Mouse (Mus musculus): ENCODE results near the gene Myh13.

Gene Myh13

DNA sequence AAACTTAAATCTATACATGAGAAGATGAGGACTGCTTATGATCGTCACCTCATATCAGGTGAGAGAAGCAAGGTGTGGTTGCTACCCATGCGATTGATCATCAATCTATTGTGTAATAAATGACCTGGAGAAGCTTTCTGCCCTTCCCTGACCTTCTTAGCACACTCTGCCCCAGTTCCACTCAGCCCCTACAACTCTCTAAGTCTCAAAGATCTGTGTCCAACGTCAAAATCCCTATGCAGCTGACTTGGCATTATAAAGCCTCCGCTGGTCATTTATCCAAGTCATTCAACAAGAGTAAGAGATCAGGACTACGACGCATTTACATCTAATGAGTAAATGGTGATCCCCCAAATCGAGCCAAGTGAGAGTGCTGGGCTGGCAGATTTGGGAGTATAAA, at the start of gene Myh13:
Gene Myh13, plus strand, starts transcription at position 301 of the 400 bp plus-strand sequence.
- no peak for DNase-seq (ENCODE audit: low spot score)

DNA sequence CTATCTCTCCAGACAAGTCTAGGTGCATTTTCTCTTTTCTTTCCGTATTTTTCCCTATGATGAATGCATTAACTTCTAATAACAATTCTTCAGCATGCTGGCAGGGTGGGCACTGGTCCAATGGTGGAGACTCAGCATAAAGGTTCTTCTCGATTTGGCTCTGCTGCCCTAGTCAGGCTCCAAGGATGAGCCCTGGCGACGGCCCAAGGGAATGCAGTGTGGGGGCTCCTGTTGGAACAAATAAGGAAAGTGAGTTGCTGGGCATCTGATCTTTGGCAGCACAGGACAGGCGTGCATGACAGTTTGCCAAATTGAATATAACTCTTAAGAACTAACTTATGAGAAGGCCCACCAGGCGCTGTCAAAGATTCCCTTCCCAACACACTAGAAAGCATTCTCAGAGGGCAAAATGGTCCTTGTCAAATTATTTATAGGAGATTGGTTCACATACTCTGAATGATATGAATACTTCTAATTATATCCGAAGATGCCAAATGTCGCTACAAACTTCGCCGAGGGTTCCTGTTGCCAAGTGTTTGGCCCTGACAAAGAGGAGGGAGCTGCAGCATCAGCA, 44.8 kb upstream of the Myh13 start, which contains the start of gene Myh8:
Gene Myh8, plus strand, starts transcription at position 524 of the 574 bp plus-strand sequence.
- DNase-seq (ENCODE audit: low spot score): no peak

DNA sequence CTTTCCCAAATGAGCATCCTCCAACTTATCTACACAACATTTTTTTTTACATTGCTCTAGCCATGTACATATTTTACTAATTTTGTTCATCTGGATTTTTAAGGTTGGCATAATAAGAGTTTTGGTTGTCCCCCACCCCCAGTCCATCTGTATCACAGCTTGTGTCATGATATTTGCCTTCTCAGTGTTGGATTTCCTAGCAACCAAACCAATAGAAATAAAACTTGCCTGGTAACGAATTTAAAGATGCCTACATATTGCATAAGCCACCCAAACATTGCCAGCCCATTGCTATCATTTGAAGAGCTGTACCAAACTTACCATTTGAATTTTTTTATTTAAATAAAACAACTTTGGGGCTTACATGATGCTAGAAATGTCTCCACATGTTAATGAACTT, 28.0 kb upstream of the Myh13 start:
- no peak for DNase-seq (ENCODE audit: low spot score)

DNA sequence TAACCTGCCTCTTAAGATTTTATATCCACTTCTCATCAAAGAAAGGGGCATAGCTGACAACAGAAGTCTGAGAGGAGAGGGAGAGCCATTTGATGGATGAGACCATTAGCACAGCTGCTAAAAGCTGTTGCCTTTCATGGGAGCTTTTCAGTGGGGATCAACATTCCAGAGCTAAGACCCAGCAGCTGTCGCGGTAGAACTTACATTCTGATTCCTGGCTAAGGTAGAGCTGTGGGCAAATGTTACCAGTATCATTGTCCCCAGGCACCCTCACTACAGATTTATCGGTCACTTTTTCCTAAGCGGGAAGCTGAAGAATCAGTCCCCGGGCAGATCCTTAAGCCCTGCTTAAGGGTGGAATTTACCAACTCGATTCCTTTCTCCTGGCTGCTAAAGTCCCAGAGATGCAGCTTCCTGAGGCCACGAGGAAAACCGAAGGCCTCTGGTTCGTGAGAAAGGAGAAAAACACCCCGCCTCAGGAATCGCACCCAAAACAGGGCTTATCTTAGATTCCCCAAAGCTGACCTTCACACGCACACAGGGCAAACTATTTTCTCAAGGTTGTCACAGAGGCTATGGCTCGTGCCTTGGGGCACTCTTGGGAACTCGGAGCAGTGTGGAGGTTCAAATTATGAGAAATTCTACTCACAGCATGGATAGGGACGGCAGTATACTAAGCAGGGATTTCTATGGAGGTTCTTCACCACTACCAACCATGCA, 7.6 kb upstream of the Myh13 start:
- DNase-seq (ENCODE audit: low spot score): no peak

- DNase-seq (ENCODE audit: low spot score): no peak
Observed at GRCm38 (mm10) chr11:67326536-67326935, 5.1 kb downstream of the Myh13 start.

DNA sequence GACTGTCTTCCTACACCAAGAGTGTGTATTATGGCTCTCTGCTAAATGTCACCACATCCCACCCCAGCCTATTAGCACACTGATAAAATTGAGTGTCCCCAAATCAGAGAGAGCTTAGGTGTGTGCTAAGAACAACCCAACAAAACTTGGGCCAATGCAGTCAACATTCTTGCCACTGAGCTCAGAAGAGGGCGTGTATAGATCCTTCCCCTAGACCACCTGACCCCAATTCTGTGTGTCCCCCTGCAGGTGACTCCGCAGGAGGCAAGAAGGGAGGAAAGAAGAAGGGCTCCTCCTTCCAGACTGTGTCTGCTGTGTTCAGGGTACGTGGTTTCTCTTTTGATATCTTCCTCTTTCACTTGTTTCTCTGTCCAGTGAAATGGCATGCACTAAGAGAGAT, 23.1 kb downstream of the Myh13 start:
- no peak for DNase-seq (ENCODE audit: low spot score)

DNA sequence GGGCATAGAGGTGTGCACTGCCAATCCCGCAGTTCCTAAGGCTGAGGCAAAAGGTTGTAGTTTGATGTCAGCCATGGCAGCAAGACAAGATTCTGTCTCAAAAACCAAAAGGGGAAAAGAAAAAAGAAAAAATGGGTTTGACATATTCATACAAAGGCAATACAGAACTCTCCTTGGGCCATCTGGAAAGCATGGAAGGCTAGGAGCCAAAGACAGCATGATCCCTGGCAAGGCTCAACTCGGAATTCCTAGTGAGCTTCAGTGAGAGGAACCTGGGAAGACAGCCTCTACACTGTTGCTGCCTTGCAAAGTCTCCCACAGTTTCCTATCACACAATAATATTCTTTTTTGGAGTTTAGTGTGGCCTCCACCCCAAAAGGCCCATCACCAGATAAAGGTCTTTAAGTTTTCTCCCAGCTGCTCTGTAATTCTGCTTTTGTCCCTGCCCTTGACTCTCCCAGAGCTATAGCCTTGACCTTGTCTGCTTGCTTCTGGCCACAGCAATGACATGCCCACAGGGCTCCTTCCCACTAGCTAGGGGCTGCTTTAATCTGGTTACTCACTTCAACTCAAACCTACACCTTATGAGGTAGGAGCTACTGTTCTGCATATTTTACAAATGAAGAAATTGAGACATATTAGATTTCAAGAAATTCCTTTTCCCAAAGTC, 23.9 kb downstream of the Myh13 start:
- DNase-seq (ENCODE audit: low spot score): no peak

DNA sequence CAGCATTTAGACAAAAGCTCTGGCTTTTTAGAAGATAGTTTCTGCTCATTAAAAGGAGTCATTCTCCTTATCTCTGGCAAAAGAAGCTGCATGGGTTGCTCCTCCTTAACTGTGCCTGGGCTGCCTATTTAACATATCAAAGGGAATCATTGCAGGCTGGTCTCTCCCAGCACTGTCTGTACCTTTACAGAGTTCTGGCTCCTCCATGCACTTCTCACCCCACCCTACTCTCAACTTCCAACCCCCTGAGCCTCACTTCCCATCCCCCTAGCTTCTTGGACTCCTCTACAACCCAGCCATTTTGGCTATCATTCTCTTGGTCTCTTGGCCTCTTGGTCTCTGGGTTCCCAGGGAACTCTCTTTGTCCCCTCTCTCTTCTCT, 24.4 kb downstream of the Myh13 start:
- no peak for DNase-seq (ENCODE audit: low spot score)

DNA sequence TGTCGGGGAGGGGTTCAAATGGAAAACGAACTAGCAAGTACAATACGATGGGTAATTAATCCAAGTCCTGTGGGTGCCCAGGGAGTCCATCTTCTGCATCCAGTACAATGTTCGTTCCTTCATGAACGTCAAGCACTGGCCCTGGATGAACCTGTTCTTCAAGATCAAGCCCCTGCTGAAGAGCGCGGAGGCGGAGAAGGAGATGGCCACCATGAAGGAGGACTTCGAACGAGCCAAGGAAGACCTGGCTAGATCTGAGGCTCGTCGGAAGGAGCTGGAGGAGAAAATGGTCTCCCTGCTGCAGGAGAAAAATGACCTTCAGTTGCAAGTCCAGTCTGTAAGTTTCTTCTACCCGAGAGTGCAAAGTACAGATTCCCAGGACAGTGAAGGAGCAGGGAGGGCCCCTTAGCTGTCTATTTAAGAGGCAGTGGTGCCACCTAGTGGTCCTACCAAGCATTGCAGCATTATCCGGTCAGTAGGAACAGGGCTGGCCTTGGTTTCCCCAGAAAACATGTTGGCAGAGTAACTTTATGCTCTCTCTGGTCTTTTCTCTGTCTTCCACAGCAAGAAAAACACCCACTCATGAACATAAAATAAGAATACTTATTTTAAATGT, 28.8 kb downstream of the Myh13 start:
- DNase-seq (ENCODE audit: low spot score): peak; percentile 32

- DNase-seq (ENCODE audit: low spot score): no peak
Observed at GRCm38 (mm10) chr11:67353011-67353410, 31.6 kb downstream of the Myh13 start.

- no peak for DNase-seq (ENCODE audit: low spot score)
Observed at GRCm38 (mm10) chr11:67358031-67358430, 36.6 kb downstream of the Myh13 start.

DNA sequence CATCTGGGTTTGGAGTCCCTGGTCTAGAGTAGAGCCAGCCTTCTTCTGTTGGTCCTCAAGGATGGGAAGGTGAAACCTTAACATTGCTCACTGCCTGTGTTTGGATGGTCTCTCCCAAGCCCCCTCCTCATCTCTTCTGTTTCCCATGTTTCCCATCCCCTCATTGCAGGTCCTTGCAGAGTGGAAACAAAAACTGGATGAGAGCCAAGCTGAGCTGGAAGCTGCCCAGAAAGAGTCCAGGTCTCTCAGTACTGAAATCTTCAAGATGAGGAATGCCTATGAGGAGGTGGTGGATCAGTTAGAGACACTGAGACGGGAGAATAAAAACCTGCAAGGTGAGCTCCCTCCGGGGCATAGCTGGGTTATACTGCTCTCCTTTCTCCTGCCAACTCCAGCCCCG, 40.8 kb downstream of the Myh13 start:
- DNase-seq (ENCODE audit: low spot score): no peak

- no peak for DNase-seq (ENCODE audit: low spot score)
Observed at GRCm38 (mm10) chr11:67364551-67364950, 43.1 kb downstream of the Myh13 start.

DNA sequence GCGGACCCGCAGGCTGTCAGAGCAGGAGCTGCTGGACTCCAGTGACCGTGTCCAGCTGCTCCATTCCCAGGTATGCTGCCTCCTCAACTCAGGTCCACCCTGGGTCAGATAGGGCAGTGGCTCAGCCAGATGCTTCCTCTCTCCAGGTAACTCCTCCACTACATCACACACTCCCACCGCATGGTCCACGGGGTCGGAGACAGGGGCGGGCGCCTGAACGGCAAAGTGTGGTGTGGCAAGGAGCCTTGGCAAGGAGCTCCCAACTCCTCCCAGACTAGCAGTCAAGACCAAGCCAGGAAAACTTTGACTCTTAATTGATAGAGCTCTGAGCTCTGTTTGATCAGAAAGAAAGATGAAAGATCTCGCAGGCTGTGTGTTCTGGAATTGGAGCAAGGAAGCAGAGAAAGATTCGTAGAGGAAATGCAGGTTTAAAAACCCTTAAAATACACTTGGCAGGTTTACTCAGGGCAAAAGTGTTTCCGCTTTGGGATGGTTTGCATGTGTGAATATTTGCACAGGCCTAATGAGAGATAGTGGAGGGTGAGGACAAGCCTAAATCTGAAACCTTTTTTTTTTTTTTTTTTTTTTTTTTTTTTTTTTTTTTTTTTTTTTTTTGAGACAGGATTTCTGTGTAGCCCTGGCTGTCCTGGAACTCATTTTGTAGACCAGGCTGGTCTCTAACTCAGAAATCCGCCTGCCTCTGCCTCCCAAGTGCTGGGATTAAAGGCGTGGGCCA, 43.7 kb downstream of the Myh13 start:
- DNase-seq (ENCODE audit: low spot score): no peak

DNA sequence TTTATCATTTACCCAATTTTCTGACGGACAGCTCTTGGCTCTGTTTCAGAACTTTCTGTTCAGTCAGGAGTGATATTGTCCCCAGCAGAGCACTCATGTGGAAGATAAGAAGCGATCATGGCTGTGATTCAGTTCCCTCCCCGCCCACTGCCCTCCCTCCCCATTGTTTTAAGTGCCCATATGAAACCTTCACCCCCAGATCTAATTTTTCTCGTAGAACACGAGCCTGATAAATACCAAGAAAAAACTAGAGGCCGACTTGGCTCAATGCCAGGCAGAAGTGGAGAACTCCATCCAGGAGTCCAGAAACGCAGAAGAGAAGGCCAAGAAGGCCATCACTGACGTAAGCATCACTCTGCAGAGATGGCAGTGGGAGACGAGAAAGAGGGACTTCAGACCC, 45.5 kb downstream of the Myh13 start:
- DNase-seq (ENCODE audit: low spot score): no peak

DNA sequence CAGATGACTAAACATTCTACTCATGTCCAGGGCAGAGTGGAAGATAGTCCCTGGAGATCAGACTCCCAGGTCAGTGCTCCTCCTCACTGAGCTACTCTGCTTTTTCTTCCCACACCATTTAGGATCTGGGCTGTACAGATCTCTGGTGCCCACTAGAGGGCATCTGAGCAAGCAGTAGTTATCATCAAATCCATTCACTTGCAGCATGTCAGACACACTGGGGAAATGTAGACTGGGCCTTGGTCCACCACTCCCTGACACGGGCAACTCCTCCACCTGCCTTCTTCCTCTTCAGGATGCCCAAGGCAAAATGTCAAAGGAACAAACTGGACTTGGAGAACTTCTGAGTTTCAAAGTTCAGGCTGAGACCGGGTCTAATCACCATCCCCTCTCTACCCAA, 51.9 kb downstream of the Myh13 start:
- DNase-seq (ENCODE audit: low spot score): no peak

DNA sequence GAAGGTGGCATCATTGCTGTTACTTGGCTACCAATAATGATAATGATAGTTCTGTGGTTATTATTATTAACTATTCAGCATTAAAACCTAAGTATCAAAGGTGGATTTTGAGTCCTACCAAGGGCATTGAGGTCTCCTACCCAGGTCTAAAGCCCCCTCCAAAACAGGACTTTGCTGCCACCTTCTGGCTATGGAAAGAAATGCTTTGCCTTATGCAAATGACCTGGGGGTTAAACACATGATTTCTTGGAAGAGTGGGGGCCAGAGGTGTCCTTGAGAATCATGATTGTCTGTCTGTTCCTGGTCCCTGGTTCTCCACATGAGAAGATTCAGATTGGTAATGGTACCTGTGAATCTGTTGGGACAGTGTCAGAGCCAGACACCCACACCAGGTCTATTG, 54.9 kb downstream of the Myh13 start:
- no peak for DNase-seq (ENCODE audit: low spot score)

- no peak for DNase-seq (ENCODE audit: low spot score)
Observed at GRCm38 (mm10) chr11:67379703-67380510, 58.4 kb downstream of the Myh13 start.

- DNase-seq (ENCODE audit: low spot score): no peak
Observed at GRCm38 (mm10) chr11:67381833-67382232, 60.4 kb downstream of the Myh13 start.

- no peak for DNase-seq (ENCODE audit: low spot score)
Observed at GRCm38 (mm10) chr11:67384653-67385052, 63.2 kb downstream of the Myh13 start.

- DNase-seq (ENCODE audit: low spot score): no peak
Observed at GRCm38 (mm10) chr11:67386815-67387415, 65.5 kb downstream of the Myh13 start.

Data from urinary bladder, postnatal 10 days (tissue).